Mouse (Mus musculus): ENCODE data around the gene Orm2. TPM values are rescaled to one million over a fixed set of nuclear protein-coding genes. Genes with fewer than 3 reads are reported as not detected.
"Not testable (repeated sequence)": the region's sequence is repeated elsewhere in the genome, so short reads cannot be mapped to it uniquely, and the experiment has no call there.

Gene Orm2
- polyA plus RNA-seq (2015; fragmentation: Nextera tagmentation; extraction: Ambion mirVana): not detected in 2 replicates

GRCm38 (mm10) chr4:63362150-63362549 lies at the start of gene Orm2:
Gene Orm2 (plus strand): TSS chr4:63362449.
- H3K36me3 ChIP-seq (replicated peaks): no peaks in the 10 kb centered on the region
- no peak within 1 kb of the TSS for H3K9ac ChIP-seq
- no peak within 1 kb of the TSS for H3K27ac ChIP-seq
- H3K4me1 ChIP-seq: no peaks in the 10 kb centered on the region
- ATAC-seq (replicated peaks): no peak
- H3K9me3 ChIP-seq: no peaks in the 10 kb centered on the region
- no peak within 1 kb of the TSS for H3K4me3 ChIP-seq
- WGBS: 95% methylated on average over 5 of the region's 5 CpGs
- H3K4me2 ChIP-seq: no peak within 1 kb of the TSS
- no peaks in the 10 kb centered on the region for H3K27me3 ChIP-seq (replicated peaks)

GRCm38 (mm10) chr4:63314063-63314462 lies 48.2 kb upstream of the Orm2 start:
- 78% methylated on average over 5 of the region's 5 CpGs for WGBS
- no peak for ATAC-seq (replicated peaks)

GRCm38 (mm10) chr4:63316076-63316746 lies 46.0 kb upstream of the Orm2 start:
- H3K4me3 ChIP-seq: no peak overlapping the region

More at GRCm38 (mm10) chr4:63314063-63314462, 48.2 kb upstream of the Orm2 start:
- Histone ChIP-seq H3K27ac (no peak overlapping the region), H3K27me3 (replicated peaks) (no peaks in the 10 kb centered on the region), H3K4me2 (no peak overlapping the region), H3K4me3 (no peak overlapping the region), H3K36me3 (replicated peaks) (no peaks in the 10 kb centered on the region), H3K9ac (no peak overlapping the region), H3K9me3 (no peaks in the 10 kb centered on the region), H3K4me1 (no peaks in the 10 kb centered on the region)

GRCm38 (mm10) chr4:63319566-63319965 lies 42.7 kb upstream of the Orm2 start:
- not testable (repeated sequence) for ATAC-seq (replicated peaks)

More at GRCm38 (mm10) chr4:63316076-63316746, 46.0 kb upstream of the Orm2 start:
- no peak overlapping the region for H3K27ac ChIP-seq
- no peak for ATAC-seq (replicated peaks)
- no peaks in the 10 kb centered on the region for H3K27me3 ChIP-seq (replicated peaks)
- no peaks in the 10 kb centered on the region for H3K4me1 ChIP-seq
- no peak overlapping the region for H3K9ac ChIP-seq
- H3K9me3 ChIP-seq: no peaks in the 10 kb centered on the region
- WGBS: 76% methylated on average over 9 of the region's 9 CpGs
- H3K4me2 ChIP-seq: no peak overlapping the region
- no peaks in the 10 kb centered on the region for H3K36me3 ChIP-seq (replicated peaks)

GRCm38 (mm10) chr4:63323275-63323815 lies 38.9 kb upstream of the Orm2 start:
- Histone ChIP-seq H3K4me1 (no peaks in the 10 kb centered on the region), H3K27ac (no peak overlapping the region), H3K4me2 (no peak overlapping the region), H3K9me3 (peaks cover 4% of the 10 kb centered on the region; the same call in 1 of the 2 replicates), H3K27me3 (replicated peaks) (no peaks in the 10 kb centered on the region), H3K4me3 (no peak overlapping the region), H3K9ac (no peak overlapping the region), H3K36me3 (replicated peaks) (no peaks in the 10 kb centered on the region)
- no peak for ATAC-seq (replicated peaks)
- WGBS: 86% methylated on average over 8 of the region's 8 CpGs

More at GRCm38 (mm10) chr4:63319566-63319965, 42.7 kb upstream of the Orm2 start:
- not testable (repeated sequence) for H3K4me1 ChIP-seq; H3K36me3 ChIP-seq (replicated peaks); H3K4me3 ChIP-seq; H3K9ac ChIP-seq; H3K9me3 ChIP-seq; H3K27me3 ChIP-seq (replicated peaks); H3K27ac ChIP-seq; H3K4me2 ChIP-seq
- WGBS: 23% methylated on average over 3 of the region's 3 CpGs

- no peak overlapping the region for H3K4me2 ChIP-seq
- no peak overlapping the region for H3K27ac ChIP-seq
- no peak overlapping the region for H3K4me3 ChIP-seq
- H3K36me3 ChIP-seq (replicated peaks): no peaks in the 10 kb centered on the region
- no peaks in the 10 kb centered on the region for H3K9me3 ChIP-seq
- H3K4me1 ChIP-seq: no peaks in the 10 kb centered on the region
- WGBS: 84% methylated on average over 4 of the region's 4 CpGs
- ATAC-seq (replicated peaks): no peak
- no peak overlapping the region for H3K9ac ChIP-seq
- H3K27me3 ChIP-seq (replicated peaks): no peaks in the 10 kb centered on the region
These were observed 28.8 kb upstream of the Orm2 start for GRCm38 (mm10) chr4:63333403-63333802.

- ATAC-seq (replicated peaks): no peak
- no peaks in the 10 kb centered on the region for H3K4me1 ChIP-seq
- H3K9me3 ChIP-seq: no peaks in the 10 kb centered on the region
- no peak overlapping the region for H3K27ac ChIP-seq
- H3K36me3 ChIP-seq (replicated peaks): no peaks in the 10 kb centered on the region
- no peak overlapping the region for H3K9ac ChIP-seq
- H3K27me3 ChIP-seq (replicated peaks): no peaks in the 10 kb centered on the region
- H3K4me2 ChIP-seq: no peak overlapping the region
- WGBS: 61% methylated on average over 3 of the region's 3 CpGs
- no peak overlapping the region for H3K4me3 ChIP-seq
These were observed 23.7 kb upstream of the Orm2 start for GRCm38 (mm10) chr4:63338414-63339076.

- no peak for ATAC-seq (replicated peaks)
- H3K4me2 ChIP-seq: no peak overlapping the region
- no peaks in the 10 kb centered on the region for H3K9me3 ChIP-seq
- no peaks in the 10 kb centered on the region for H3K27me3 ChIP-seq (replicated peaks)
- H3K27ac ChIP-seq: no peak overlapping the region
- H3K4me1 ChIP-seq: no peaks in the 10 kb centered on the region
- H3K36me3 ChIP-seq (replicated peaks): no peaks in the 10 kb centered on the region
- no peak overlapping the region for H3K9ac ChIP-seq
- WGBS: 60% methylated on average over 4 of the region's 4 CpGs
- H3K4me3 ChIP-seq: no peak overlapping the region
These were observed 19.8 kb upstream of the Orm2 start for GRCm38 (mm10) chr4:63342491-63342890.

GRCm38 (mm10) chr4:63343608-63344007 lies 18.6 kb upstream of the Orm2 start:
- WGBS: 67% methylated on average over 3 of the region's 3 CpGs

GRCm38 (mm10) chr4:63344295-63344694 lies 18.0 kb upstream of the Orm2 start, which contains the start of gene Orm1:
Gene Orm1 (plus strand): TSS chr4:63344560.
- H3K4me3 ChIP-seq: no peak within 1 kb of the TSS
- H3K27ac ChIP-seq: no peak within 1 kb of the TSS
- H3K27me3 ChIP-seq (replicated peaks): no peaks in the 10 kb centered on the region
- no peaks in the 10 kb centered on the region for H3K36me3 ChIP-seq (replicated peaks)
- H3K4me2 ChIP-seq: no peak within 1 kb of the TSS
- H3K9ac ChIP-seq: no peak within 1 kb of the TSS
- ATAC-seq (replicated peaks): no peak
- 90% methylated on average over 8 of the region's 8 CpGs for WGBS
- H3K4me1 ChIP-seq: no peaks in the 10 kb centered on the region
- no peaks in the 10 kb centered on the region for H3K9me3 ChIP-seq

More at GRCm38 (mm10) chr4:63343608-63344007, 18.6 kb upstream of the Orm2 start:
- Histone ChIP-seq H3K4me1 (no peaks in the 10 kb centered on the region), H3K27ac (no peak overlapping the region), H3K4me2 (no peak overlapping the region), H3K9me3 (no peaks in the 10 kb centered on the region), H3K27me3 (replicated peaks) (no peaks in the 10 kb centered on the region), H3K4me3 (no peak overlapping the region), H3K9ac (no peak overlapping the region), H3K36me3 (replicated peaks) (no peaks in the 10 kb centered on the region)
- no peak for ATAC-seq (replicated peaks)

GRCm38 (mm10) chr4:63345261-63345660 lies 17.0 kb upstream of the Orm2 start:
- ATAC-seq (replicated peaks): no peak
- no peaks in the 10 kb centered on the region for H3K36me3 ChIP-seq (replicated peaks)
- no peak overlapping the region for H3K4me2 ChIP-seq

GRCm38 (mm10) chr4:63346659-63347058 lies 15.6 kb upstream of the Orm2 start:
- no peak overlapping the region for H3K27ac ChIP-seq
- H3K9ac ChIP-seq: no peak overlapping the region
- no peak overlapping the region for H3K4me2 ChIP-seq
- no peaks in the 10 kb centered on the region for H3K36me3 ChIP-seq (replicated peaks)
- no peak overlapping the region for H3K4me3 ChIP-seq
- H3K27me3 ChIP-seq (replicated peaks): no peaks in the 10 kb centered on the region
- ATAC-seq (replicated peaks): no peak
- H3K4me1 ChIP-seq: no peaks in the 10 kb centered on the region
- WGBS: 98% methylated on average over 4 of the region's 4 CpGs
- no peaks in the 10 kb centered on the region for H3K9me3 ChIP-seq

More at GRCm38 (mm10) chr4:63345261-63345660, 17.0 kb upstream of the Orm2 start:
- no peak overlapping the region for H3K9ac ChIP-seq
- H3K4me1 ChIP-seq: no peaks in the 10 kb centered on the region
- no peak overlapping the region for H3K4me3 ChIP-seq
- H3K27ac ChIP-seq: no peak overlapping the region
- no peaks in the 10 kb centered on the region for H3K9me3 ChIP-seq
- no peaks in the 10 kb centered on the region for H3K27me3 ChIP-seq (replicated peaks)

All from midbrain, embryonic 15.5 days (tissue).